8 mouse cellular contexts compared by ENCODE assay signal in the genomic region with DNA sequence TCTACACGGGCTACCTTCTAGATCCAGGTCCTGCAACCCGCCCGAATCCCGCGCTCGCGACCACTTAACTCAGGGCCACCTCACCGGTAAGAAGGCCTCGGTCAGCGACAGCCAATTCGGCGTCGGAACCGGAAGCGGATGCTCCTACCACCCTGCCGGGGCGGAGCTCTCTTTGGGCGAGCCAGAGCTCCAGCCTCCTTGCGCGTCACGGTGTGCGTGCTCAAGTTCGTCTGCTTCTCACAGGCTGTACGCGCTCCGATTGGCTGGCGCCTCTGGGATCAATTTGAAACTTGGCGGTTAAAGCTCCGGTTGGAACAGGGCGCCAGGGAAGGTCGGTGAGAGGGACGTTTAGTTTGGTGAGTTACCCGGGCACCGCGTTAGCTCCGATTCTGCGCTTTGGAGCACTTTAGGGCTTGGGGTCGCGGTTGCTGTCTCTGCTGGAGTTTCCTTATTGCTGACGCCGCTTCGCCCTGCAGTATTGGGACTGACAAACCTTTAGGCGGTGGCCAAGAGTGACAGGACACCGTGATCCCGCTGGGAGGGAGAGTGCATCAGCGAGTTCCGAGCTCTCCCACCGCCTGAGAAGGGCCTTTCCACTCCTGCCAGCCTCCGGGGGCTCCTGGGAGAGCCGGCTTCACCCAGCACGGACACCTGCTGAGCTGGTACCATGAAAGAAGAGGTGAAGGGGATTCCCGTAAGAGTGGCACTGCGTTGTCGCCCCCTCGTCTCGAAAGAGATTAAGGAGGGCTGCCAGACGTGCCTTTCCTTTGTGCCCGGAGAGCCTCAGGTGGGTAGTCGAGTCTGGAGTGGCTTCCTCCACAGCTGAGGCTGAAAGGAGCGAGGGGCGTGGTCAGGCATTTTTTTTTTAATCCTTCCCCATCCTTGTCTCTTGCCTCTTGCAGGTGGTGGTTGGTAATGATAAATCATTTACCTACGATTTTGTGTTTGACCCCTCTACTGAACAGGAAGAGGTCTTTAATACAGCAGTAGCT. TPM values are rescaled to one million over a fixed set of nuclear protein-coding genes. Genes with fewer than 3 reads are reported as not detected.
DNase-seq lines count a peak whose midpoint lies in the region; ATAC-seq and TF ChIP-seq lines count a peak whose summit lies in the region.

A gene (minus strand): TSS at position 767 of the 992 bp plus-strand sequence.

- peak within 1 kb of the TSS; percentile 70 for H3K4me2 ChIP-seq in forebrain, postnatal 0 days (ENCODE audit: low read depth)
- peak within 1 kb of the TSS; percentile 63 for H3K4me2 ChIP-seq in lung, embryonic 15.5 days

- H3K4me1 ChIP-seq in MEL (ENCODE audit: control insufficient read depth in 1 of 2, insufficient read depth in 2 of 2, low read length in 2 of 2): peaks cover 3 to 5% of the 10 kb centered on the region in 2 experiments
- H3K4me1 ChIP-seq in cerebellum, adult 2 months (ENCODE audit: control insufficient read depth, insufficient read depth, low read length): no peaks in the 10 kb centered on the region
- peaks cover 4% of the 10 kb centered on the region; the same call in 1 of the 2 replicates for H3K4me1 ChIP-seq in forebrain, postnatal 0 days (ENCODE audit: insufficient read depth)
- H3K4me1 ChIP-seq in lung, embryonic 15.5 days: no peaks in the 10 kb centered on the region

- TF ChIP-seq CTCF in MEL (IDR thresholded peaks at IDR 0.05 in 2 of 3, conservative IDR thresholded peaks at IDR 0.05 in 1 of 3; ENCODE audit: control insufficient read depth in 1 of 3, insufficient read depth in 1 of 3, low read depth in 2 of 3, low read length in 3 of 3, poor library complexity in 1 of 3, severe bottlenecking in 1 of 3): no peak
- no peak for TF ChIP-seq CTCF in cerebellum, adult 2 months (IDR thresholded peaks at IDR 0.05; ENCODE audit: borderline replicate concordance, insufficient read depth, low read depth, low read length)
- TF ChIP-seq CTCF in forebrain, postnatal 0 days (IDR thresholded peaks at IDR 0.05; ENCODE audit: low read depth): no peak

- peaks cover 34% of the 10 kb centered on the region for H3K79me2 ChIP-seq in MEL (ENCODE audit: control insufficient read depth, insufficient read depth, low read length, poor library complexity)

- no peaks in the 10 kb centered on the region for H3K27me3 ChIP-seq in MEL (ENCODE audit: control insufficient read depth in 1 of 2, insufficient read depth in 2 of 2, low read length in 2 of 2)
- H3K27me3 ChIP-seq in cerebellum, adult 2 months (ENCODE audit: control insufficient read depth, insufficient read depth, low read length): no peaks in the 10 kb centered on the region
- no peaks in the 10 kb centered on the region for H3K27me3 ChIP-seq in forebrain, postnatal 0 days (ENCODE audit: insufficient read depth, low read length)
- H3K27me3 ChIP-seq in lung, embryonic 15.5 days: no peaks in the 10 kb centered on the region

- 11% methylated on average over 62 of the region's 62 CpGs for WGBS in cerebellum, adult 2 months
- 27% methylated on average over 62 of the region's 62 CpGs for WGBS in forebrain, postnatal 0 days
- 19% methylated on average over 62 of the region's 62 CpGs for WGBS in lung, embryonic 15.5 days

- TF ChIP-seq EP300 in MEL (IDR thresholded peaks at IDR 0.05; ENCODE audit: low read depth in 1 of 2, low read length in 2 of 2): no peak

- H3K27ac ChIP-seq in MEL (ENCODE audit: control insufficient read depth, low read depth, low read length): peak within 1 kb of the TSS; percentile 95
- H3K27ac ChIP-seq in cerebellum, adult 2 months (ENCODE audit: insufficient read depth, low read length): 0 out of 2 replicates have a peak within 1 kb of the TSS, but pooled peaks have one; percentile 58
- 0 out of 2 replicates have a peak within 1 kb of the TSS, but pooled peaks have one; percentile 29 for H3K27ac ChIP-seq in forebrain, postnatal 0 days (ENCODE audit: low read depth, low read length)
- peak within 1 kb of the TSS; percentile 79 for H3K27ac ChIP-seq in lung, embryonic 15.5 days

- peaks cover 0 to 13% of the 10 kb centered on the region in 2 experiments for H3K36me3 ChIP-seq in MEL (ENCODE audit: control insufficient read depth in 1 of 2, insufficient read depth in 2 of 2, low read length in 2 of 2)
- H3K36me3 ChIP-seq in forebrain, postnatal 0 days (ENCODE audit: insufficient read depth): peaks cover 9% of the 10 kb centered on the region; the same call in 1 of the 2 replicates
- H3K36me3 ChIP-seq in lung, embryonic 15.5 days: no peaks in the 10 kb centered on the region

- peak; percentile 93 for DNase-seq in MEL (ENCODE audit: low read depth, low spot score)
- DNase-seq in cerebellum, adult 2 months: peak; percentile 83 to 91
- peak; percentile 93 for DNase-seq in forebrain, postnatal 0 days
- DNase-seq in heart, postnatal 4 days: peak; percentile 89
- DNase-seq in layer of hippocampus, adult 8-10 months (ENCODE audit: low spot score in 2 of 2): peak; percentile 84
- peak; percentile 88 for DNase-seq in ovary, adult 18-20 months (ENCODE audit: low spot score)
- DNase-seq in thymus, postnatal 0 days (ENCODE audit: low spot score): peak; percentile 92

- no peaks in the 10 kb centered on the region for H3K9me3 ChIP-seq in MEL (replicated peaks; ENCODE audit: insufficient read depth, low read length)
- H3K9me3 ChIP-seq in forebrain, postnatal 0 days (ENCODE audit: low read length): no peaks in the 10 kb centered on the region
- no peaks in the 10 kb centered on the region for H3K9me3 ChIP-seq in lung, embryonic 15.5 days

- peak within 1 kb of the TSS; percentile 86 to 95 for H3K4me3 ChIP-seq in MEL (ENCODE audit: control insufficient read depth in 1 of 2, insufficient read depth in 1 of 2, low read depth in 2 of 2, low read length in 2 of 2)
- peak within 1 kb of the TSS; percentile 88 for H3K4me3 ChIP-seq in cerebellum, adult 2 months (replicated peaks; ENCODE audit: insufficient read depth, low read depth, low read length)
- peak within 1 kb of the TSS; percentile 50 for H3K4me3 ChIP-seq in forebrain, postnatal 0 days (ENCODE audit: low read depth, low read length)
- peak within 1 kb of the TSS; percentile 63 for H3K4me3 ChIP-seq in lung, embryonic 15.5 days

- TF ChIP-seq POLR2A in MEL (IDR thresholded peaks at IDR 0.05; ENCODE audit: control insufficient read depth in 1 of 2, insufficient read depth in 1 of 2, low read depth in 1 of 2, low read length in 2 of 2, poor library complexity in 1 of 2): peak; percentile 51 to 78; a peak in 3 of 4 replicates
- peak; percentile 72 for TF ChIP-seq POLR2A in cerebellum, adult 2 months (IDR thresholded peaks at IDR 0.05; ENCODE audit: borderline replicate concordance, insufficient read depth, low read length)

- ATAC-seq in forebrain, postnatal 0 days: peak; percentile 100
- peak; percentile 100 for ATAC-seq in lung, embryonic 15.5 days (ENCODE audit: borderline replicate concordance, extremely low read depth, low FRiP score, low TSS enrichment)

- TF ChIP-seq RAD21 in MEL (IDR thresholded peaks at IDR 0.05; ENCODE audit: low read depth, low read length): no peak

- H3K9ac ChIP-seq in MEL (ENCODE audit: control insufficient read depth, low read depth, low read length, poor library complexity, severe bottlenecking): peak within 1 kb of the TSS; percentile 97
- H3K9ac ChIP-seq in forebrain, postnatal 0 days: peak within 1 kb of the TSS; percentile 60
- peak within 1 kb of the TSS; percentile 62 for H3K9ac ChIP-seq in lung, embryonic 15.5 days

TF ChIP-seq in MEL, 35 proteins besides CTCF, POLR2A, EP300 and RAD21 (continues in another document):
- TF ChIP-seq GABPA (IDR thresholded peaks at IDR 0.05; ENCODE audit: low read depth, low read length) (no peak), POLR2AphosphoS2 (IDR thresholded peaks at IDR 0.05; ENCODE audit: low read length) (peak; percentile 70; the same call in 1 of the 2 replicates), MXI1 (IDR thresholded peaks at IDR 0.05; ENCODE audit: low read depth, low read length) (peak; percentile 37; the same call in 1 of the 2 replicates), ZC3H11A (IDR thresholded peaks at IDR 0.05; ENCODE audit: low read depth, low read length) (no peak), MYC (IDR thresholded peaks at IDR 0.05; ENCODE audit: low read depth, low read length) (no peak), TBP (IDR thresholded peaks at IDR 0.05; ENCODE audit: low read depth, low read length) (peak; percentile 64; the same call in 1 of the 2 replicates), ELF1 (IDR thresholded peaks at IDR 0.05; ENCODE audit: low read depth, low read length) (peak; percentile 49; the same call in 1 of the 2 replicates), GATA1 (IDR thresholded peaks at IDR 0.05; ENCODE audit: low read depth, low read length) (no peak), UBTF (IDR thresholded peaks at IDR 0.05; ENCODE audit: borderline replicate concordance, insufficient read depth, low read depth, low read length) (no peak), NRF1 (IDR thresholded peaks at IDR 0.05; ENCODE audit: insufficient read depth, low read depth, low read length, poor library complexity, severe bottlenecking) (peak; percentile 41; the same call in 1 of the 2 replicates), USF2 (IDR thresholded peaks at IDR 0.05; ENCODE audit: borderline replicate concordance in 1 of 2, insufficient read depth in 1 of 2, low read depth in 1 of 2, low read length in 2 of 2) (no peak), MAZ (IDR thresholded peaks at IDR 0.05; ENCODE audit: low read depth, low read length) (no peak), SMC3 (IDR thresholded peaks at IDR 0.05; ENCODE audit: low read depth, low read length) (no peak), SIN3A (IDR thresholded peaks at IDR 0.05; ENCODE audit: low read length) (peak; percentile 41; the same call in 1 of the 2 replicates), BHLHE40 (IDR thresholded peaks at IDR 0.05; ENCODE audit: borderline replicate concordance, low read depth, low read length) (no peak), ZKSCAN1 (IDR thresholded peaks at IDR 0.05; ENCODE audit: low read depth, low read length) (no peak), TCF12 (IDR thresholded peaks at IDR 0.05; ENCODE audit: low read depth, low read length) (no peak), MYB (IDR thresholded peaks at IDR 0.05; ENCODE audit: low read depth, low read length) (no peak), TAL1 (IDR thresholded peaks at IDR 0.05; ENCODE audit: low read length) (no peak)

RNA-seq across cellular contexts. Expression of the gene that starts here (rescaled TPM):
- 41.3 and 41.9 TPM in 2 replicates for total RNA-seq in MEL (2012; rRNA removed)
- polyA plus RNA-seq in MEL (2012; ENCODE audit: insufficient read depth in 1 of 2, insufficient read length in 2 of 2, low read depth in 1 of 2, low replicate concordance in 2 of 2, missing spikeins in 1 of 2): 10 to 100 TPM in 1 of 2 experiments, not detected in 1; 66.5 TPM
- 50.3 and 53.1 TPM in 2 replicates for polyA plus RNA-seq in cerebellum, adult 2 months (2012; rRNA removed)
- total RNA-seq in forebrain, postnatal 0 days (2014; rRNA removed): 39.2 and 41.2 TPM in 2 replicates
- 80.8 and 83.8 TPM in 2 replicates for polyA plus RNA-seq in forebrain, postnatal 0 days (2015; fragmentation: Nextera tagmentation; extraction: Ambion mirVana)
- total RNA-seq in heart, postnatal 4 days (2021): 10 to 100 TPM; 36.5 to 42.0 TPM
- total RNA-seq in layer of hippocampus, adult 8-10 months (2022): 10 to 100 TPM; 38.4 to 48.0 (median 39.5) TPM
- 103 and 107 TPM in 2 replicates for polyA plus RNA-seq in lung, embryonic 15.5 days (2015; fragmentation: Nextera tagmentation; extraction: Ambion mirVana)
- 84.8 and 91.9 TPM in 2 replicates for polyA plus RNA-seq in thymus, postnatal 0 days (2015; fragmentation: Nextera tagmentation; extraction: Ambion mirVana)

Comparison
In these comparisons a context has a peak if more than half of its experiments do, and no peak if none do; other contexts are left out.
1. Peak in every context shown above with its lines: DNase-seq, ATAC-seq, H3K4me3 ChIP-seq and H3K27ac ChIP-seq.
2. H3K27ac ChIP-seq: peak in every context shown above with its lines; median percentile 95 in MEL; 79 in lung, embryonic 15.5 days; 58 in cerebellum, adult 2 months; 29 in forebrain, postnatal 0 days.